Mouse (Mus musculus) kidney, adult 2 months (tissue): ENCODE measurements around the gene Olfr486.
"Not testable (repeated sequence)": the region's sequence is repeated elsewhere in the genome, so short reads cannot be mapped to it uniquely, and the experiment has no call there.

Experiments used
- CTCF ChIP-seq: fragments of 200-500 bp; conservative IDR thresholded peaks from 2 replicates; pipeline ENCODE4 v1.5.1; 2011; ENCODE audit warnings: low read depth, mild to moderate bottlenecking, control low read depth, low read length, moderate library complexity, mixed read lengths; ENCODE audit not compliant: insufficient read depth, insufficient read length
- POLR2A ChIP-seq: fragments of 200-500 bp; IDR thresholded peaks from one replicate; pipeline ENCODE4 v1.6.1; 2011; ENCODE audit warnings: low read depth, low read length, control low read depth

- TF ChIP-seq CTCF, POLR2A: not testable (repeated sequence)
Observed at GRCm38 (mm10) chr7:108214536-108214935, 42.0 kb upstream of the Olfr486 start, which contains the start of gene Olfr487.
